Mouse (Mus musculus): ENCODE measurements at regions not wholly inside any gene's neighbourhood (a gene's known extent, or its start where the extent isn't known, plus 50 kb on each side); places are given as distances from the start of the nearest gene placed in this dataset.

- no peak for DNase-seq (ENCODE audit: low spot score in 2 of 2)
These were observed 463.7 kb upstream of the Pou3f3 start for GRCm38 (mm10) chr1:42231897-42232296.

- DNase-seq (ENCODE audit: low spot score in 2 of 2) = no peak
These were observed 462.9 kb upstream of the Pou3f3 start for GRCm38 (mm10) chr1:42232716-42233115.

- DNase-seq (ENCODE audit: low spot score in 2 of 2) = no peak
These were observed 462.3 kb upstream of the Pou3f3 start for GRCm38 (mm10) chr1:42233289-42233688.

- no peak for DNase-seq (ENCODE audit: low spot score in 2 of 2)
These were observed 459.0 kb upstream of the Pou3f3 start for GRCm38 (mm10) chr1:42236466-42237010.

GRCm38 (mm10) chr1:42238408-42238807 lies 457.2 kb upstream of the Pou3f3 start:
- no peak for DNase-seq (ENCODE audit: low spot score in 2 of 2)

- no peak for DNase-seq (ENCODE audit: low spot score in 2 of 2)
These were observed 454.4 kb upstream of the Pou3f3 start for GRCm38 (mm10) chr1:42241172-42241571.

- no peak for DNase-seq (ENCODE audit: low spot score in 2 of 2)
These were observed 453.9 kb upstream of the Pou3f3 start for GRCm38 (mm10) chr1:42241601-42242220.

GRCm38 (mm10) chr1:42242586-42243457 lies 452.7 kb upstream of the Pou3f3 start:
- no peak for DNase-seq (ENCODE audit: low spot score in 2 of 2)

GRCm38 (mm10) chr1:42243458-42243855 lies 452.1 kb upstream of the Pou3f3 start:
- DNase-seq (ENCODE audit: low spot score in 2 of 2) = no peak

- DNase-seq (ENCODE audit: low spot score in 2 of 2) = no peak
These were observed 451.7 kb upstream of the Pou3f3 start for GRCm38 (mm10) chr1:42243878-42244277.

GRCm38 (mm10) chr1:42252386-42252785 lies 443.2 kb upstream of the Pou3f3 start:
- DNase-seq (ENCODE audit: low spot score in 2 of 2) = no peak

- DNase-seq (ENCODE audit: low spot score in 2 of 2) = peak in 1 of 2 experiments; percentile 27
These were observed 441.8 kb upstream of the Pou3f3 start for GRCm38 (mm10) chr1:42253786-42254185.

GRCm38 (mm10) chr1:42256911-42257595 lies 438.5 kb upstream of the Pou3f3 start:
- DNase-seq (ENCODE audit: low spot score in 2 of 2) = no peak

GRCm38 (mm10) chr1:42257801-42258593 lies 437.6 kb upstream of the Pou3f3 start:
- DNase-seq (ENCODE audit: low spot score in 2 of 2) = peak in 1 of 2 experiments; percentile 33

GRCm38 (mm10) chr1:42258594-42258910 lies 437.0 kb upstream of the Pou3f3 start:
- DNase-seq (ENCODE audit: low spot score in 2 of 2) = no peak

GRCm38 (mm10) chr1:42259216-42259977 lies 436.2 kb upstream of the Pou3f3 start:
- no peak for DNase-seq (ENCODE audit: low spot score in 2 of 2)

GRCm38 (mm10) chr1:42260033-42260925 lies 435.3 kb upstream of the Pou3f3 start:
- no peak for DNase-seq (ENCODE audit: low spot score in 2 of 2)

GRCm38 (mm10) chr1:42261031-42261430 lies 434.5 kb upstream of the Pou3f3 start:
- no peak for DNase-seq (ENCODE audit: low spot score in 2 of 2)

- DNase-seq (ENCODE audit: low spot score in 2 of 2) = no peak
These were observed 433.8 kb upstream of the Pou3f3 start for GRCm38 (mm10) chr1:42261800-42262199.

Data from left cerebral cortex, adult 8-10 months (tissue).